Mouse (Mus musculus) heart, embryonic 13.5 days (tissue): Measurements from ENCODE around the gene Slc1a5. TPM values are rescaled to one million over a fixed set of nuclear protein-coding genes. Genes with fewer than 3 reads are reported as not detected.

Experiments used
- ATAC-seq: fragments of 200-750 bp; cut with Nextera tagmentation; 2 replicates; pipeline ENCODE4 v1.8.0; 2017; ENCODE audit warnings: moderate TSS enrichment; ENCODE audit not compliant: insufficient number of reproducible peaks, low FRiP score, low TSS enrichment; ENCODE audit errors: extremely low read depth
- H3K27ac ChIP-seq: fragments of 300-500 bp; sonication (generic); replicated peaks from 2 replicates; pipeline ENCODE4 v1.5.1; 2015; ENCODE audit warnings: moderate library complexity, mild to moderate bottlenecking, inconsistent platforms
- H3K27me3 ChIP-seq: fragments of 300-500 bp; sonication (generic); replicated peaks from 2 replicates; pipeline ENCODE4 v1.6.1; 2015; ENCODE audit warnings: mild to moderate bottlenecking, inconsistent platforms
- H3K36me3 ChIP-seq: fragments of 300-500 bp; sonication (generic); 2 replicates; pipeline ENCODE4 v1.6.1; 2015; ENCODE audit warnings: mild to moderate bottlenecking, inconsistent platforms
- H3K4me1 ChIP-seq: fragments of 300-500 bp; sonication (generic); 2 replicates; pipeline ENCODE4 v1.6.1; 2015; ENCODE audit warnings: inconsistent platforms
- H3K4me2 ChIP-seq: fragments of 300-500 bp; sonication (generic); 2 replicates; pipeline ENCODE4 v1.6.1; 2015; ENCODE audit warnings: inconsistent platforms, mild to moderate bottlenecking, moderate library complexity
- H3K4me3 ChIP-seq: fragments of 300-500 bp; sonication (generic); 2 replicates; pipeline ENCODE4 v1.5.1; 2015; ENCODE audit warnings: moderate library complexity, mild to moderate bottlenecking, inconsistent platforms
- H3K9ac ChIP-seq: fragments of 300-500 bp; sonication (generic); 2 replicates; pipeline ENCODE4 v1.6.1; 2015; ENCODE audit warnings: inconsistent platforms, mild to moderate bottlenecking, moderate library complexity
- H3K9me3 ChIP-seq: fragments of 300-500 bp; sonication (generic); 2 replicates; pipeline ENCODE4 v1.6.1; 2016; ENCODE audit warnings: inconsistent platforms
- WGBS: fragments of 180-500 bp; shearing (Covaris S2); methylation state at CpG from one replicate; pipeline ENCODE4 v1.1.7; 2015; ENCODE audit warnings: mixed read lengths; 5-methylcytosine and 5-hydroxymethylcytosine counted together
- polyA plus RNA-seq: library from polyadenylated mRNA; unstranded; fragments of >200 nt; fragmentation: Nextera tagmentation; extraction: Ambion mirVana; gene quantifications from 2 replicates; pipeline ENCODE4 v1.2.1, GENCODE M21; 2015

Gene Slc1a5
- polyA plus RNA-seq, 1 experiment from 2014 or later: 35.2 TPM

DNA sequence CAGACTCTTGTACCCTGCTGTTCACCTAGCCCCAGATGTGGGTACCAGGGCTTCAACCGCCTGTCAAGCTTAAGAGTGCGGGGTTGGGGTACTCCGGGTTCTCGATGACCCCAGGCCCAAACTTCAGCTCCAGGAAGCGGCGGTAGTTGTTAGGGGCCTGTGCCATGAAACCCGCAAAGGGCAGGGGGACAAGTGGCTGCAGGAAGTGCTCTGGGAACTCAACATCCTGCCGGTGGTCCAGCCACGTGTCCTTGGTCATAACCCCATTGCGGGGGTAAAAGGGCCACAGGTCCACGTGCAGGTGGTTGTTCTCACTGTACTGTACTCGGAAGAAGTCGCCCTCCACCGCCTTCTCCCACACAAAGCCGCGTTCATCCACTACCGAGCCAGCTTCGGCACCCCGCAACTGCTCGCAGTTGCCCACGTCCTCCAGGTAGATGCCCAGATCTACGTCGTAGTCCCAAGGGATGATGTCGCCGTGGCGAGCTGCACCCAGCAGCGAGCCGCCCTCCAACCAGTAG is 29.3 kb downstream of the Slc1a5 start:
- no peak overlapping the region for H3K27ac ChIP-seq
- H3K4me2 ChIP-seq: peak overlapping the region; percentile 86
- peaks cover 31% of the 10 kb centered on the region for H3K27me3 ChIP-seq
- WGBS: 54% methylated on average over 28 of the region's 28 CpGs
- peak overlapping the region; percentile 77 for H3K9ac ChIP-seq
- ATAC-seq: no peak
- peaks cover 20% of the 10 kb centered on the region for H3K4me1 ChIP-seq
- peaks cover 73% of the 10 kb centered on the region for H3K36me3 ChIP-seq
- no peaks in the 10 kb centered on the region for H3K9me3 ChIP-seq
- peak overlapping the region; percentile 53 for H3K4me3 ChIP-seq

DNA sequence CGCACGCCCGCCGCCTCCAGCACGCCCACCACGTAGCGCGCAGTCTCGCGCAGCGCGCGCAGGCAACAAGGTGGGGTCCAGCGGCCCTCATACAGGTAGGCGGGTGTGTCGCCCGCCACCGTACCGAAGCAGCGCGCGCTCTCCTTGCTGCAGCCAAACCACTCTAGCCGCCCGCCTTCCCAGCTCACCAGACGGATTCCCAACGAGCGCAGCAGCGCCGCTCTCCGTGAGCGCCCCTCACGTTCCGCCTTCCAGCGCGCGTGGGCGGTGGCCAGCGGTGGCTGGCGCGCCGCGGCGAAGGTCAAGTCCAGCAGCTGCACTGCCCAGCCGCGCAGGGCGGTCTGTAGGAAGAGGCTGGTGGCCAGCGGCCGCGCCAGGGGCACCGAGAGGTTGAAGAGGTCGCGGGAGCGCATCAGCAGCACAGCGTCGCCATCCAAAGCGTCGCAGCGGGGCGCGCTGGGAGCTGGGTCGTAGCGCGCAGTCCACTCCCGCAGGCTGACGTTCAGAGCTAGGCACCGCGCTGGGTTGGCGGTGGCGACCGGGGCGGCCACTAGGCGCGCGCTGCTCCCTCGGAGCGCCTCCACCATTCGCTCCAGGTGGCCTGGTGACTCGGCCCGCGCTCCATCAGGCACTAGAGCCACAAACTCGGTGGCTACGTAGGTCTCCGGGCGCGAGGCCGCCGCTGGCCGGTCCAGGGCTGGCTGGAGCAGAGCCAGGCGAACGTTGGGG is 29.9 kb downstream of the Slc1a5 start:
- no peak overlapping the region for H3K27ac ChIP-seq

GRCm38 (mm10) chr7:16811649-16812070 is 30.5 kb downstream of the Slc1a5 start:
- Histone ChIP-seq H3K36me3 (peaks cover 68% of the 10 kb centered on the region), H3K27me3 (peaks cover 31% of the 10 kb centered on the region), H3K27ac (no peak overlapping the region), H3K4me2 (peak overlapping the region; percentile 86), H3K4me3 (peak overlapping the region; percentile 53), H3K4me1 (peaks cover 26% of the 10 kb centered on the region), H3K9ac (peak overlapping the region; percentile 77), H3K9me3 (no peaks in the 10 kb centered on the region)
- WGBS: 14% methylated on average over 17 of the region's 17 CpGs
- no peak for ATAC-seq

More for the DNA sequence above, 29.9 kb downstream of the Slc1a5 start:
- H3K4me1 ChIP-seq: peaks cover 26% of the 10 kb centered on the region
- peak overlapping the region; percentile 77 for H3K9ac ChIP-seq
- 9% methylated on average over 90 of the region's 90 CpGs for WGBS
- H3K9me3 ChIP-seq: no peaks in the 10 kb centered on the region
- H3K27me3 ChIP-seq: peaks cover 31% of the 10 kb centered on the region
- ATAC-seq: no peak
- H3K4me3 ChIP-seq: peak overlapping the region; percentile 53
- H3K4me2 ChIP-seq: peak overlapping the region; percentile 86
- H3K36me3 ChIP-seq: peaks cover 73% of the 10 kb centered on the region

GRCm38 (mm10) chr7:16812505-16812904 is 31.4 kb downstream of the Slc1a5 start:
- Histone ChIP-seq H3K9ac (no peak overlapping the region), H3K4me3 (no peak overlapping the region), H3K27ac (no peak overlapping the region), H3K36me3 (peaks cover 59% of the 10 kb centered on the region), H3K9me3 (no peaks in the 10 kb centered on the region), H3K4me2 (no peak overlapping the region), H3K4me1 (peaks cover 32% of the 10 kb centered on the region), H3K27me3 (peaks cover 31% of the 10 kb centered on the region)
- no peak for ATAC-seq
- 78% methylated on average over 2 of the region's 2 CpGs for WGBS

DNA sequence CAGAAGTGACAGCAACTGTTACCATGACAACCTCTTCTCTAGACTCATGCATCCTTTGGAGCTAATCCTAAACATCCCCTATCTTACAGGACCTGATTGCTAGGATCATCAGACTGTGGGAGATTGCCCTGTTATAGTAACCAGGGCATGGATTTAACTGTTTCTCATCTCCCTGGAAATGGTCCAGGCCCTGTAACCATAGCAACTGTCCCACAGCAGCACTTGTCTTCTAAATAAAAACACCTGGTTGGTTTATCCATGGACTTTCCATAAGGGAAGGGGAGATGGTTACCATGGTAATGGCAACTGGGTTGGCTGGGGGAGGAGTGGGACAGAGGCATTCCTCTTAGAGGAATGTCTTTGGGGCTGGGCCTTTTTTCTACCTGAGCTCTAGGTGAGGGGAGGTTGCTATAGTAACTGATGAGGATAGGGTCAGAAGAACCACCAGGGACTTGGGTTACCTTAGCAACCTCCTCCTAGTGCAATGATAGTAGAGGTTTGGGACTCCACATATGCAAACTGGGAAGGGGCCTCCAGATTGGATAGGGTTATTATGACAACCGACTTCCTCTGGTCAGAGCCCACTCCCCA is 34.3 kb downstream of the Slc1a5 start, which contains the start of gene Strn4:
TSS of gene Strn4 (plus strand) at position 539 of the 591 bp plus-strand sequence.
- WGBS: 19% methylated on average over 1 of the region's 1 CpGs
- H3K4me1 ChIP-seq: peaks cover 61% of the 10 kb centered on the region
- no peak for ATAC-seq

GRCm38 (mm10) chr7:16816078-16816474 is 34.9 kb downstream of the Slc1a5 start:
- Histone ChIP-seq H3K27ac (peak overlapping the region; percentile 96), H3K27me3 (peaks cover 22% of the 10 kb centered on the region), H3K9me3 (no peaks in the 10 kb centered on the region), H3K9ac (peak overlapping the region; percentile 99), H3K4me2 (peak overlapping the region; percentile 97), H3K36me3 (peaks cover 27% of the 10 kb centered on the region), H3K4me3 (peak overlapping the region; percentile 98), H3K4me1 (peaks cover 61% of the 10 kb centered on the region)
- peak; percentile 72 for ATAC-seq
- 0% methylated on average over 16 of the region's 55 CpGs for WGBS

More for the DNA sequence above, 34.3 kb downstream of the Slc1a5 start, which contains the start of gene Strn4:
- peak within 1 kb of the TSS; percentile 96 for H3K27ac ChIP-seq
- H3K27me3 ChIP-seq: peaks cover 28% of the 10 kb centered on the region
- peak within 1 kb of the TSS; percentile 97 for H3K4me2 ChIP-seq
- H3K36me3 ChIP-seq: peaks cover 33% of the 10 kb centered on the region
- H3K9me3 ChIP-seq: no peaks in the 10 kb centered on the region
- H3K9ac ChIP-seq: peak within 1 kb of the TSS; percentile 99
- peak within 1 kb of the TSS; percentile 98 for H3K4me3 ChIP-seq

GRCm38 (mm10) chr7:16816475-16817122 is 35.5 kb downstream of the Slc1a5 start, which contains the start of gene Fkrp:
Gene Fkrp (minus strand): TSS chr7:16816732.
- Histone ChIP-seq H3K36me3 (peaks cover 26% of the 10 kb centered on the region), H3K27ac (peak within 1 kb of the TSS; percentile 96), H3K27me3 (peaks cover 17% of the 10 kb centered on the region), H3K4me2 (peak within 1 kb of the TSS; percentile 97), H3K9ac (peak within 1 kb of the TSS; percentile 99), H3K9me3 (no peaks in the 10 kb centered on the region), H3K4me3 (peak within 1 kb of the TSS; percentile 98), H3K4me1 (peaks cover 61% of the 10 kb centered on the region)
- peak; percentile 65; the same call in 1 of the 2 replicates for ATAC-seq
- under 1% methylated on average over 60 of the region's 64 CpGs for WGBS

- Histone ChIP-seq H3K9ac (peak overlapping the region; percentile 99), H3K36me3 (peaks cover 26% of the 10 kb centered on the region), H3K4me1 (peaks cover 69% of the 10 kb centered on the region), H3K9me3 (no peaks in the 10 kb centered on the region), H3K27me3 (peaks cover 6% of the 10 kb centered on the region; the same call in 1 of the 2 replicates), H3K4me2 (peak overlapping the region; percentile 97), H3K4me3 (peak overlapping the region; percentile 98), H3K27ac (peak overlapping the region; percentile 96; the same call in 1 of the 2 replicates)
- ATAC-seq: no peak
- 57% methylated on average over 3 of the region's 3 CpGs for WGBS
Measured at GRCm38 (mm10) chr7:16817693-16818092, 36.6 kb downstream of the Slc1a5 start.

DNA sequence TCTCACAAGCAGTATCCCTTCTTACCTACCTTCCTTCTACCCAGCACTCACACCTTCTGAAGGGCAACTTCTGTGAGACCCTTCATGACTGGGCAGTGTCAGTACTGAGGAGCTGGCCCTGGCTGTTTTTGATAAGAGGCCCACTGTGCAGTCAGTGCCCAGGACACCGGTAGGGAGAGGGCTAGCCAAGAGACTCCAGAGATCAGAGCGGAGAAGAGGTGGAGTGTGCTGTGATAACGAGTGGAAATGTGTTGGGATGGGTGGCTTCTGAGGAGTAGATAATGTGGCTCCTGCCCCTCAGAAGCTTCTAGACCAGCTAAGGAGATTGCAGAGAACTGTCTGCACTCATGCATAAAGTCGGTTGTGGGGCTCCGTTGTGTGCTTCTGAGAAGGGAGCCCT is 38.7 kb downstream of the Slc1a5 start:
- H3K9me3 ChIP-seq: no peaks in the 10 kb centered on the region
- 31% methylated on average over 5 of the region's 5 CpGs for WGBS
- peaks cover 24% of the 10 kb centered on the region for H3K36me3 ChIP-seq
- peak overlapping the region; percentile 1; the same call in 1 of the 2 replicates for H3K4me2 ChIP-seq
- peaks cover 86% of the 10 kb centered on the region for H3K4me1 ChIP-seq
- no peak overlapping the region for H3K4me3 ChIP-seq
- H3K9ac ChIP-seq: peak overlapping the region; percentile 28; the same call in 1 of the 2 replicates
- ATAC-seq: no peak
- H3K27me3 ChIP-seq: no peaks in the 10 kb centered on the region
- no peak overlapping the region for H3K27ac ChIP-seq

DNA sequence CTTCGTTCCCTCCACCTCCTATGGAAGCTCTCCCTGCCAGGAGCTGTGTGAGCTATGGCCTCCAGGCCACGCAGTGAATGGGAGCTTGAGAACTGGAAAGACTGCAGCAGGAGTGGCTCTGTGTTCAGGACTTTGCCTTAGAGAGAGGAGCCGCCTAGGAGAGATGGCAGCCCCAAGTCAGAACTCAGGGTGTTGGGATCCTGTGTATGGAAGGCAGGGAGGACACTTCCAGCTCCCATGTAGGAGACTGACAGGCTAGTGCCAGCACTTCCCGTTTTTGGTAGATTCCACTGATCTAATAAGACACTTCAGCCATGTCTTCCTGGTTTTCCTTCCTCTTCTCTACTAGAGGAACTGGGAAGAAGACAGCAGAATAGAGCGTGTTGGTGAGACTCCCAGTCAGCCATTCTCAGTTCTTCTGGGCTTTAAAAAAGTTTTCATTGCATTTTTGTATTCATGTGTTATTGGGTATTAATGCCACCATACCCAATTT is 39.2 kb downstream of the Slc1a5 start:
- Histone ChIP-seq H3K4me3 (no peak overlapping the region), H3K27me3 (no peaks in the 10 kb centered on the region), H3K9ac (peak overlapping the region; percentile 28; the same call in 1 of the 2 replicates), H3K4me1 (peaks cover 82% of the 10 kb centered on the region), H3K36me3 (peaks cover 27% of the 10 kb centered on the region), H3K4me2 (0 out of 2 replicates have a peak overlapping the region, but pooled peaks have one; percentile 1), H3K27ac (no peak overlapping the region), H3K9me3 (no peaks in the 10 kb centered on the region)
- 55% methylated on average over 5 of the region's 5 CpGs for WGBS
- ATAC-seq: no peak
